Mouse (Mus musculus) megakaryocyte progenitor cell, adult 5-6 weeks (primary cell): ENCODE results near the gene Sertad4. TPM values are rescaled to one million over a fixed set of nuclear protein-coding genes. Genes with fewer than 3 reads are reported as not detected.
A peak's percentile ranks its signal among the peaks of the same experiment; 100 is the strongest.

Experiments
- ATAC-seq: replicated peaks from 2 replicates; pipeline ENCODE4 v1.8.0; 2016; ENCODE audit warnings: mild to moderate bottlenecking, moderate TSS enrichment, inconsistent platforms; ENCODE audit not compliant: poor library complexity
- total RNA-seq, 2 experiments: library from RNA; stranded (forward) in 1 of 2; stranded (reverse) in 1 of 2; fragments of 157-497, 149-512 nt in 1 of 2; fragments of 200-1000 nt in 1 of 2; gene quantifications; 2 replicates each; pipeline versions ENCODE4 v1.2.3 to v1.2.4; 2015 to 2017

The Sertad4 gene
- total RNA-seq (2015) = not detected in 2 replicates
- total RNA-seq (2017) = not detected in 2 replicates

DNA sequence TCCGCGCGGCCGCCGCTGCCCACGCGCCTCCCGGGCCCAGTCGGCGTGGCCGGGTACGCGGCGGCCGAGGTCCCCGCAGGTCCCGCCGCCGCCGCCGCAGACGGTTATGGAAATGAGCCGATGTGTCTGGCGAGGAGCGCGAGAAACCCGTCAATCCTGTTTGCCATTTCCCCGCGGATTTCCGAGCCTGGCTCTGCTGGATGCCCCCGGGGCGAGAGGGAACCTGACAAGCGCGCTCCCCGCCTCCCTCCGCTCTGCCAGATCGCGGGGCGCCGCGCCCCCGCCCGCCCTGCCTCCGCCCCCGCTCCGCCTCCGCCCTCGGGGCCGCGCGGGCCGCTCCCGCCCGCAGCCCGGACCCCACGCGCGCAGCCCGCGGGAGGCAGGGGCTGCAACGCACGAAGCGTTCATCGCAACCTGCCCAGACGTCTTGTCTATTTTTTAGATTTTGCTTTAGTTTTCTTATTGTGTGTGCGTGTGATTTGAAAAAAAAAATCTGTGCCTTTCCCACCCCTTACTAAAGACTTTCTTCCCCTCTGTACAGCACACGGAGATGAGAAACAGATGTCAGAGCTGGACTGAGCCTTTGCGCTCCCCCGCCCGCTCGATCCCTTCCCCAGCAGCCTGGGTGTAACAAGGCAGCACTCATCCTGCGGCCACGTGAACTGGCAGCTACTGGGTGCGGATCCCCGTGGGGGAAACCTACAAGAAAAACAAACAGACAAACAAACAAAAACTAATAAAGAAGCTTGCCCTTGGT lies at the start of gene Sertad4:
TSS of gene Sertad4 (minus strand) at position 283 of the 757 bp plus-strand sequence.
- ATAC-seq = no peak; the same call in 1 of the 2 replicates

DNA sequence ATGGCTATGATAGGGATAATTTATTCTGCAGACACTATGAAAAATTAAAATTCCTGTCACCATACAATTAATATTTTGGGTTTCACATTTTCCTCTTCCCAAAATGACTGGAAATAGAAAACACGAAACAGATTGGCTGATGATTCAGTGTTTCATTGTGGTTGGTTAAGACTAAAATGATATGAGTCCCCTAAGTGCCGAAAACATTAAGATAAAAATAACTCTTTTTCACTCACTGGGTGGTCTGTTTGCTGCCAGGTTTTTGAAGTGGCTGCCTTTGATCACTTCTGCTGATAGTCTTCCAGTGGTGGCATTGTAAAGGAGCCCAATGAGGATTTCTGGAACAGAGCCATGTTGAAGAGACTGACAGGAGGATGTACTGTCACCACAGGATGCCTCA lies 46.0 kb upstream of the Sertad4 start:
- no peak for ATAC-seq

DNA sequence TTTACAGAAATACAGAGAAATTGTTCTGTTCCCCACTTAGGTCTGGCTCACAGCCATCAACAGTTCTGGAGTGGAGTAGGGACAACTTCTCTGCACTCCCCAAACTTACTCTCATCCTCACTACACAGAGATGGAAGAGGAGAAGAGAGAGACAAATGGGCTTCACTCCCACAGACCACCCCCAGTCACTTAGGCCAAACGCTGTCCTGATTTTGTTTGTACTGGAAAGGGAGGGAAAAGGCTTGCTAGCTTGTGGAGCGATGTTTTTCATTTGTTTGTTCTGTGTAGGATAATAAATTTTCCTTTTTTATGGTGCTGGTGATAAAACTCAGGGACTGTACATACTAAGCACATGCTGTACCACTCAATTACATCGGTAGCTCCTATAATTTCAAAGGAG lies 45.4 kb upstream of the Sertad4 start:
- no peak for ATAC-seq

DNA sequence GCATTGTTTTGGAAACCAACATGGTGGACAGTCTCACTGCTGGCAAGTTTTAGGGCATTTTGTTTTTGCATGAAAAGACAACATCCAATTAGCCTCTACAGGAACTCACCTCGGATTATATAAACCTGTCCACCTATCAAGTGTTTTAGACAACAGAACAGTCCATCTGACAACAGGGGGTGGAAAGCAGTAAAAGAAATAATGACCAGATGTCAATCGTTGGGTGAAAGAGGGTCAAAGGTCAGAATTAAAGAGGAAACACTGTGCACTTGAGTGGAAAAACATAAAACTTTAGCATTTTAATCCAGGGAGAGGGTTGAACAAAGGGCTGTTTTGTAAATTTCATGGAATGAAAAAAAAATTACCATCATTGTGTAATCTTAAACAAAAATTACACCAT lies 43.2 kb upstream of the Sertad4 start:
- no peak for ATAC-seq

DNA sequence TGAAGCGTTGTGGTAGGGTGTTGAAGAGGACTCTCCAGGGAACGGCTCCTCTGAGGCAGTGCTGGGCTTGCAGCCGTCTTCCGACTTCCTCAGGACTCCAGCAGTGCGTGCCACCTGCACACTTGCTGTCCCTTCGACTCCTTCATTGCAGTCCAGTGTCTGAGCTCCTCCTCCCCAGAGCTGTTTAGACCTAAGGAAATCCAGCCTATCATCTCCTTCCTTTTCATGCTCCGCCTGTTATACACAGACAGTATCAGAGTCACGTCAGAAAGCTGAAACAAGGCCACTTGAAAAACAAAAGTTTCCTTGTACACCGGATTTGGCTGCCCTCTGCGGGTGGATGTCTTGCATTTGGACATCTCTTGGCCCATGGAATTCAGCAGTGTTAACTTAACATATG lies 41.7 kb upstream of the Sertad4 start:
- ATAC-seq = no peak

DNA sequence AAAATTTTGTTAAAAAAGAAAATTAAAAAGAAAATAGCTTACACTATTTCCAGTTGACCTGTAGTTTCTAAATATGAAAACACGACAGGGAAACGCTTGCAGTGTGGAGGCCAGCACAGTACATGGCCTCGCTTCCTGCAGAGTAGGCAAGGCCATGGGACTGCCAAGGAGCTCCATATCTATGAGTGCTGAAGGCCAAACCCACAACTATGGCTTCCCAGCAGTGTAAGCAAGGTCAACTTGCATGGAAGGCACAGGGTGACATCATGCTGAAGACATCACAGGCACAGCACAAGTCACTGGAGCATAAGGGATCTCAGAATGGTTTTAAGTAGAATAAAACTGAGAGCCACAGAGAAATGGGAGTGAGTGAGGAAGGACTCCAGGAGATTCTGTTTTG lies 40.5 kb upstream of the Sertad4 start:
- ATAC-seq = no peak

DNA sequence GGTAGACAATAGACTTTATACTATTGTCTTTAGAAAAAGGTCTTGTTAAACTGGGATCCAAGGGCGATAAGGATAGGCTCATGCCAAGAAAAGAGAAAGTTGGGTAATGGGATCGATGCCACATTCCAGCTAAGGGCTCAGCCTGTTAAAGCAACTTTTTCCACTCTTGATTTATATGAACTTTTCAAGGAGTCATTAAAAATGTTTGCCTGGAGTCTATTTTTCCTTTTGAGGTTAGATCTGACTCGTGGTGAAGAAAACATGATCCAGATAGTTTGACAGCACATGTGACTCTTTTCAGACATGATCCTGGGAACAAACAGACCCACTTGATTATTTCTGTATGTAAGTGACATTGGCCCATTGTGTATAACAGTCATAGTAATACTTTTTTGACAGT lies 35.2 kb upstream of the Sertad4 start:
- no peak for ATAC-seq

DNA sequence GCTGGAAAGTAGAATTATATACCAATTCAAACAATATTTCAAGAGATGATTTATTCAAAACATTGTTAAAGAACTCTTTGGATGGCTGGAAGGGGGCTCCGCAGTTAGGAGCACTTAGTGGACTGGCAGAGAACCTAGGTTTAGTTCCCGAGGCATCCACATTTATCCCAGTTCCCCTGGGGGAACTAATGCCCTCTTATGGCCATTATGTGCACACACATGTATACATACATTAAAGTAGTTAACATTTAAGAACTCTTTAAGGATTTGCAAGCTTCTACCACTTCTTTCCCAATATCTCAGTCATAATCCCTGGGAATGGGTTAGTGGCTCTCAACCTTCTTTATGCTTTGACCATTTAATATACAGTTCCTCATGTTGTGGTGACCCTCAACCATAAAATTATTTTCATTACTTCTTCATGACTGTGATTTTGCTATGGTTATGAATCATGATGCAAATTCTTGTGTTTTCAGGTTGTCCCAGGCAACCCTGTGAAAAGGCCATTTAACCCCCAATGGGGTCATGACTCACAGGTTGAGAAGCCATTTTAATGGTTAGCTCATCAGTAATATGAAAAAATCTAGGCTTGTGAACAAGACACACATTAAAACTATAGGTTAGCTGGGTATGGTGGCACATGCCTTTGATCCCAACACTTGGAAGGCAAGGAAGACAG lies 27.2 kb upstream of the Sertad4 start:
- peak; percentile 58 for ATAC-seq

DNA sequence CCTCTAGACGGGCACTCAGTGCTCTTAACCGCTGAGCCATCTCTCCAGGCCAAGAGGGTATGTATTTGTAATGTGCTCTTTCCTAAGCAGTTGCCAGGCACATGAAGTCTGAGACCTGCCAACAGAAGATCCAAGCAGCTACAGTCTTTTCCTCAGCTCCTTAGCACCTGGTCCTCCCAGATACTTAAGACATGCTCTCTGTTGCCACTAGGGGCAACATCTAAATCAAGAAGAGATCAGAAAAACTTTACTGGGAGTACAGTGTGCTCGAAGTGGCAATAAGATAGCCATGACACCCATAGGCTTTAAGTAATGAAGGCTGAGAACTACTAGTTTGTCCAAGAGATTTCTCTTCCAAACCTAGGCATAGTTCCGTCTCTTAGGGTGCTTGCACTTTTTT lies 24.6 kb upstream of the Sertad4 start:
- peak; percentile 60; the same call in 1 of the 2 replicates for ATAC-seq

DNA sequence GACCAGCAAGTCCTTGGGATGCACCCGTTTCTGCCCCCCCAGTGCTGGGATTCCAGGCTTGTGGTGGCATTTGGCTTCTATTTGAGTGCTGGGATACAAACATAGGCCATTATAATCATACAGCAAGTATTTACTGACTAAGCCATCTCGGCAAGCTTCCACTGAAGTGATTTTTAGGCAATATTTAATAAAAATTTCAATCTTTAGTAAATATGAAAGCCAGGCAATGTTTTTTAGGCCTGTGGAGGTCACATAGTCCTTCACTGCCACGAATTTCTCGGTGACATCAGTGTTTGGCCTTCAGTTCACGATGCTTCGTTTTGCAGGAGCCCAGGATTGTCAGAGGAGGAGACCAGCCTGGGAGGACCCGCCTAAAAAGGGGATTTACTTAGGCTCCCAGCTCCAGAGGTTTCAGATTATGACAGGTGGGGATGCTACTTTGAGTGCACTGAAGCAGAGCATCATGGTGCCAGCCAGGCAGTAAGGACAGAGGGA lies 23.6 kb upstream of the Sertad4 start:
- no peak for ATAC-seq

DNA sequence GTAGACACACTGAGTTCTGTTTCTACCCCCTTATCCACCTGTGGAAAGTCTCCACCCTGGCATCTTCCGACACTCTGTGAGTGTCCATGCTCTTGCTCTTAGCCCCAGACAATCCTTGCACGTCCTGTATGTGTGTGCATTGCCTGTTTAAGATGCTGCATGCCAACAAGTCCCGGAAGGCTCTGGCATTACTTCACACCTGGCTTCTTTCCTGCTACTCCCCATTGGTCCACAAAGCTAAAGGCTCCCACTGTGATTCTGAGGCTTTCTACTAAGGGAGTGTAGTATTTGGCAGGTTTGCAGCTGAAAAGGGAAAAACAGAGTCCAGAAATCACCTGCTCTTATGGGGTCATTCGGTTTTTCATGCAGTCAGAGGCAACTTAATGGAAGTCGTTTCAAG lies 17.3 kb upstream of the Sertad4 start:
- no peak for ATAC-seq

DNA sequence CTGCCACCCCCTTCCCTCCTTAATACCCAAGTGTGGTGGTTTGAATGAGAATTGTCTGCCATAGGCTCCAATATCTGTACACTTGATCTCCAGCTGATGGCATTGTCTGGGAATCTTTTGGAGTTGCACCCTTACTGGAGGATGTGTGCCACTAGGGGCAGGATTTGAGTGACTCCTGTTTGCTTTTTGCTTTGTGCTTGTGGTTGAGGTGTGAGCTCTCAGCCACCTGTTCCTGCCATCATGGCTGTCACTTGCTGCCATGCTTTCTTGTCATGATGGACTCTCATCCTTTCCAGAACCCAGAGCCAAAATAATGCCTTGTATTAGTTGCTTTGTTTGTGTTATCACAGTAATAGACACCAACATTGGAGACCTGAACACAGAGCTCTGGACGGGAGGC lies 14.2 kb upstream of the Sertad4 start:
- no peak for ATAC-seq

DNA sequence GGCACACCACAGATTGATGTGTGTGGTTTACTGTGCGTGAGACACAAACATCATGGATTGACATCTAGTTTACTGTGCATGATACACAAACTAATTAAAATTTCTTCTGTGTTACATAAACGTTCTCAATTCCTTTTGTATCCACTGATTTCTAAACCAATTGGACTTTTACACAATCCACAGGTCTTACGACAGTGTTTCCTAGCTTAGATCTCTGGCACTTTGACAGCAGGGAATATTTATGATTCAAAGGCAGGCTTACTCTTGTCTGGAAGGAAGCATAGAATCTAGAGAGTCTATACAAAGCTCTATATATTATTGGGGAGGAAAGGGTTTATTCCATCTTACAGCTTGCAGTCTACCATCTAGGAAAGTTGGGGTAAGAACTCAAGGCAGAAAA lies 8.9 kb upstream of the Sertad4 start:
- no peak for ATAC-seq

DNA sequence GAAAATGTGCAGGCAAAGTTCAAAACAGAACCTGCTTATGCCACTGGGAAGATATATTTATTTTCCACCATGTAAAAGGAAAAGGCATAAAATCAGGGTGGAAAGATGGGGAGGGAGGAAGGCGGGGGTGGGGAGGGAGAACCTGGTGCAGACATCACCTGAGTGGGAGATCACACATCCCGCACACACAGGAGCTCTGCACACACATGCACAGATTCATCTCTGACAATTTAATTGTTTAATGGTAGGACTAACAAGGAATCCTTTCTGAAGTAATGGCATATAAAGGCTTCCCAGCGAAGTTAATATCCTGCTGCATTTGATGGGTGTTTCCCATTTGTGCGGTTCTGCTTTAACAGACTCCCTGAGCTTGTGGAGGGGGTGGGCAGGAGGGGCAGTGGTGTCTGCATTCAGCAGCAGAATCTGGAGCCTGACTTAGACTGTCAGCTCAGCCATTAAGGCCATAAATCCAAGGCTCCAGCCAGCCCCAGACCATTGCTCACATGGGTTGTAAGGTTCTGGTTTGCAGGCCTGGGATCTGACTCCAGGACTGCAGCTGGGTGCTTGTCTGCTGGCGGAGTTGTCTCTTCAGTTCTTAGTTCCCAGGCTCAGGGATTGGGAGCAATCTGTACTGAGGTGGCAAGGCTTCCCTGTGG lies 5.9 kb upstream of the Sertad4 start:
- no peak for ATAC-seq

DNA sequence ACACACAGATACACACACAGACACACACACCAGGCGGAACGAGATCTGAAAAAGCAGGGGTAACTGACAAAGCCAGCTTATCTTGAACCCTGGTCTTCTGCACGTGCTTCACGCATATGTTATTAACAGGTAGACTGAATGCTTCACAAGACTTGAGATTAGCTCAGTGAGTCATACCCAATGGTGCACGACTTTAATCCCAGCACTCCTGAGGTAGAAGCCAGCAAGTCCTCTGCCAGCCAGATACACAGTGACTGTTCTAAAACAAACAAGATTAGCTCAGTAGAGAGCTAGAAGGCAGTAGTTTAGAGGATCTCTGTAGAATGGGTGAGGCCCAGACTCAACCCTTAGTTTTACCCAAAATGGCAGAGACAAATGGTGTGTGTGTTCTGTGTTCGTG lies 4.7 kb upstream of the Sertad4 start:
- no peak for ATAC-seq

DNA sequence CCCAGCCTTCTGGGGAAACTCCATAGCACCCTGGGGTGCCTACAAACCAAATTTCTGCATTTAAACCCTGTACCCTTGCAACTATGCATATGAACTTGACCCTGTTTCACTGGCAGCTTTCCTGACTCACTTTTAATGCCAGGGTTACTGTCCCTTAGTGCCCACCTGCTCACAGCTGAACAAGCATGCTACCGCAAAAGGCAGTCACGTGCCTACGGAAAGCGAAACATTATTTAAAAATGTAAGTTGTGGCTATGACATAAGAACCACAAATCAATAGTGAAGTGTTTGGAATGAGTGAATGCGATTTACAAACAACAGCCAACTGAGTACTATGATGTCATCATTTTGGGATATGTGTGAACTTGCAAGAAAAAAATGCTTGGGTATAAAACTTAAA lies 2.0 kb upstream of the Sertad4 start:
- ATAC-seq = no peak

DNA sequence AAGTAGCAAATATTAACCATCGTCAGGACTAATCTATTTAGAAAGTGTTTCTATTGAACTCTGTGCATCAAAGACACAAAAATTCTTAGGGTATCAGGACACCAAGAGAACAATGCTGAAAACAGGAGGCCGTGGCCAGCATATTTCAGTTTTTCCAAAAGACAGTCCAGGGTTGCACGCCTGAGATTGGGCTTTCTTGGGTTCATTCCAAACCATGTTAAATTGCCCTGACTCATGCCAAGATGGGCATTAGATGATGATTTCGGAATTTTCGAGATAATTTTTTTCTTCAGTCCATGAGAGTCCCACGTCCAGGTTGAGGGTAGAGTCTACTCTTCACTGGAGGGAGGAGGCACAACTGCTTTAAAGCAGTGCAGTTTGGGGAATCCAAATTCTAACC lies 1.4 kb upstream of the Sertad4 start:
- ATAC-seq = no peak

DNA sequence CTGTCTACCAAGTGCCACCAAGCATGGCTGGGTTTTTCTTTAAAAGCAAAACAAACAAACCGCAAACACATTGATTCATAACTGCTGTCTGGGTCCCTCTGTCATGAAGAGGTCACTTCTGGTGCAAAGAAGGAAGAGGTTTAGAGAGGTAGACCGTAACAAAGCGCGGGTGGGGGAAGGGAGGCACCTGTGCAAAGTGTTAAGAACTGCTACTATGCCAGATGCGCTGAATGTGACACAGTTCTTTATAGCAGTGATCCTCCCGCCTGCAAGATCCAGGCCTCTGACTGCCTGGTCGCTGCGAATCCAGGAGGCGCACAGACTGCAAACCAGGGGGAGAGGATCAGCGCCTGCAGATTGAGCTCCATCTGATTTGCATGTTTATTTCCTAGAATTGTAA lies 855 bp upstream of the Sertad4 start:
- no peak for ATAC-seq

DNA sequence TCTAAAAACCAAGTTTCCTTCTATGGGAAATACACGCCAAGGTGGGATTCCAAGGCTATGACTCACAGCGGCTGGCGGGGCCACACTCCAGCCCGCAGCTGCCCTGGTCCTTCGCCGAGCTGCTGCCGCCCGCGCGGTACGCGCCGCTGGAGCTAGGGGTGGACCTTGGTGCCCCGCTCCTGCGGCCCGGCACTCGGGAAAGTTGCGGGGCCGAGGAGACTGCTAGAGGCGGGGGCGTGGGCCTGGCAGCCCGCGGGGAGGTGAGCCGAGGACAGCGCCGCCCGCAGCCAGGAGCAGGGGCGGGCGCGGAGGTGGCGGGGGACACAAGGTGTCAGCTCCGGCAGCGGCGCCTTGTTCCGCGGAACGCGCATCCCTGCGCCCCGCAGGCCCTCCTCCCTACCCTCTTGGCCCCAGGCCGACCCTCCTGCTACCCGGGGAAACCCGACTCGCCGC lies 711 bp downstream of the Sertad4 start:
- ATAC-seq = no peak

DNA sequence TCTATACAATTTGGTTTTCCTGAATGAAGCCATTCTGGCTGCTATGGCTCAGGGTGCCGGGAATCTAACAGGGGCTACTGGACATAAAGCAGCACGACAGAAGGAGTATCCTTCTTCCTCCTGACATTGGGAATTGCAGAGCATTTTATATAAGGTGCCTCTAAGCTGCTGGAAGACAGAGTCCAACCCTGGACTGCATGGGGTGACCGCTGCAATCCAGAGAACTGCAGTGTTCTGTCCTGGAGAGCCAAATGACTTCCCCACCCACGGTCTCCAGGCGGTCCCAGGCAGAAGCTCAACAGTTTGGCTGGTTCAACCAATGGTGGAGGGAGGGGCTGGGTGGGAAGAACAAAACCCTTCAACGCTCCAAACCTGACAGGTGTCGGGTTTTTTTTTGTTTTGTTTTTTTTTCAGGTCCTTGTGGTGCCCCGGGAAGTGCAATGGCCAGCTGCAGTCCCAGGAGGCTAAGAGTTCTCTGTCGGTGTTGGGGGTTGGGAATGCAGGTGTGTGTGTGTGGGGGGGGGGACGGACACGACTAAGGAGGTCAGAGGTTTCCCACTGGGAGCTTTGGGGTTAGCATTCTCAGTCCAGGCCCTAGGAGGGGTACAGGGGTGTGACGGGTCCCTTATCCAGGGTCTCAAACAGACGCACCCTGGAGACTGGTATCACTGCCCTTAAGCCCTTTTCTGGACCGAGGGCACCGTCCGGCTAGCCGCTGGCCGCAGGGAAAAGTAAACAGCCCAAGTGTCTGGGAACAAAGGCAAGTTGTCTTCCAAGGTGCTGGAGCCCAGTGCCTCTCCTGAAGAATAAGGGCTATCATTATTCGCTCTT lies 1.4 kb downstream of the Sertad4 start:
- no peak for ATAC-seq

DNA sequence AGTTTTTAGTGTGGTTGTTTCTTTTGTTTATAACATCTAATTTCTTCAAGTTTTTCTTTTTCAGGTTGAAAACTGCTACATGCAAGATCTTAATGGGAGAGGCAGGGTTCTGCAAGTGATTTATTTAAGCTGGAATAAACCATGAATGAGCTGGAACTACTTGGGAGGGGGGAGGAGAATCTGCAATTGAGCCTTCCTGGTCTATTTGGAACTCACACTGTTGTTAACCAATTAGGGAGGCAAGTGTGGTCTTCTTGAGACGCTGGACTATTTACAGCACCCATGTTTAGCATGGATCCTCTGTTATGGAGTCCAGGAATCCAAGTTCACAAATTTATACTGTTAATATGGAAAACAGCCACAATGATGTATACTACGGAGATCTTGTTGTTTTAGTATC lies 2.1 kb downstream of the Sertad4 start:
- ATAC-seq = no peak
